Comparison of ENCODE assay signal across 14 mouse cellular contexts in genomic region chr9:105984931-105985519, GRCm38 (mm10). TPM values are rescaled to one million over a fixed set of nuclear protein-coding genes. Genes with fewer than 3 reads are reported as not detected.
A peak's percentile ranks its signal among the peaks of the same experiment; 100 is the strongest.
DNase-seq lines count a peak whose midpoint lies in the region; ATAC-seq and TF ChIP-seq lines count a peak whose summit lies in the region.
"Had no signal": no experiment of that assay in that cellular context is flagged by ENCODE, and none has a peak within 500 bp of the region (broad histone marks: within the 10 kb centered on the region; RNA-seq: fewer than 3 reads in every experiment).

No protein-coding gene starts in this region.

- H3K4me2 ChIP-seq in forebrain, embryonic 11.5 days (ENCODE audit: low read depth, low read length, severe bottlenecking): peak overlapping the region; percentile 35
- peak overlapping the region; percentile 37 for H3K4me2 ChIP-seq in hindbrain, embryonic 14.5 days (replicated peaks)
- H3K4me2 ChIP-seq in midbrain, postnatal 0 days (ENCODE audit: low read depth, low read length, poor library complexity, severe bottlenecking): peak overlapping the region; percentile 22; the same call in 1 of the 2 replicates
- H3K4me2 ChIP-seq: embryonic facial prominence, embryonic 12.5 days; heart, embryonic 12.5 days; liver, embryonic 12.5 days had no signal

- H3K36me3 ChIP-seq in forebrain, embryonic 11.5 days (ENCODE audit: control insufficient read depth, insufficient read depth, low read length): no peaks in the 10 kb centered on the region
- H3K36me3 ChIP-seq in hindbrain, embryonic 14.5 days (replicated peaks; ENCODE audit: control insufficient read depth, insufficient read depth): no peaks in the 10 kb centered on the region
- no peaks in the 10 kb centered on the region for H3K36me3 ChIP-seq in midbrain, postnatal 0 days (ENCODE audit: insufficient read depth, low read length)
- H3K36me3 ChIP-seq: embryonic facial prominence, embryonic 12.5 days; heart, embryonic 12.5 days; liver, embryonic 12.5 days had no signal

- peak; percentile 72 for ATAC-seq in forebrain, embryonic 11.5 days (replicated peaks; ENCODE audit: low FRiP score)
- ATAC-seq in hindbrain, embryonic 14.5 days (ENCODE audit: low FRiP score): peak; percentile 48; the same call in 1 of the 2 replicates
- no peak for ATAC-seq in midbrain, postnatal 0 days (ENCODE audit: low FRiP score)
- ATAC-seq: inflammation-experienced regulatory T-cells, adult 6 months; liver, embryonic 12.5 days had no signal

- H3K9me3 ChIP-seq in forebrain, embryonic 11.5 days (ENCODE audit: control insufficient read depth, low read length): no peaks in the 10 kb centered on the region
- H3K9me3 ChIP-seq in hindbrain, embryonic 14.5 days (ENCODE audit: control insufficient read depth, low read length): no peaks in the 10 kb centered on the region
- H3K9me3 ChIP-seq in midbrain, postnatal 0 days (ENCODE audit: low read length): no peaks in the 10 kb centered on the region
- H3K9me3 ChIP-seq: embryonic facial prominence, embryonic 12.5 days; heart, embryonic 12.5 days; liver, embryonic 12.5 days had no signal

- no peaks in the 10 kb centered on the region for H3K27me3 ChIP-seq in forebrain, embryonic 11.5 days (ENCODE audit: control insufficient read depth, insufficient read depth, low read length)
- no peaks in the 10 kb centered on the region for H3K27me3 ChIP-seq in hindbrain, embryonic 14.5 days (ENCODE audit: control insufficient read depth, insufficient read depth, low read length)
- no peaks in the 10 kb centered on the region for H3K27me3 ChIP-seq in midbrain, postnatal 0 days (ENCODE audit: insufficient read depth, low read length)
- no peaks in the 10 kb centered on the region; the same call in 1 of the 2 replicates for H3K27me3 ChIP-seq in cerebellum, adult 2 months (ENCODE audit: control insufficient read depth, insufficient read depth, low read length)
- H3K27me3 ChIP-seq: embryonic facial prominence, embryonic 12.5 days; liver, embryonic 12.5 days had no signal

- no peak overlapping the region for H3K4me3 ChIP-seq in forebrain, embryonic 11.5 days (ENCODE audit: low read depth, low read length)
- H3K4me3 ChIP-seq in hindbrain, embryonic 14.5 days (replicated peaks; ENCODE audit: low read length): no peak overlapping the region
- H3K4me3 ChIP-seq in midbrain, postnatal 0 days (ENCODE audit: low read depth, low read length): no peak overlapping the region
- H3K4me3 ChIP-seq in cerebellum, adult 2 months (replicated peaks; ENCODE audit: insufficient read depth, low read depth, low read length): no peak overlapping the region
- H3K4me3 ChIP-seq: embryonic facial prominence, embryonic 12.5 days; heart, embryonic 12.5 days; liver, embryonic 12.5 days had no signal

- 11% methylated on average over 10 of the region's 10 CpGs for WGBS in forebrain, embryonic 11.5 days
- WGBS in hindbrain, embryonic 14.5 days: 15% methylated on average over 10 of the region's 10 CpGs
- WGBS in midbrain, postnatal 0 days: 8% methylated on average over 10 of the region's 10 CpGs
- 14% methylated on average over 10 of the region's 10 CpGs for WGBS in cerebellum, adult 2 months

- peak; percentile 76 for DNase-seq in brain, embryonic 14.5 days (ENCODE audit: low read depth)
- peak; percentile 55 for DNase-seq in forebrain, embryonic 11.5 days (ENCODE audit: low spot score)
- peak; percentile 54 for DNase-seq in hindbrain, embryonic 14.5 days (ENCODE audit: low spot score)
- DNase-seq in midbrain, postnatal 0 days (ENCODE audit: low spot score): peak; percentile 51
- DNase-seq in cerebellum, adult 2 months: no peak
- no peak for DNase-seq in layer of hippocampus, postnatal 36 days
- DNase-seq in lung, adult 18-20 months: no peak
- DNase-seq in cerebellum, postnatal 4 days (ENCODE audit: low spot score in 2 of 2): no peak
- DNase-seq: adrenal gland, postnatal 14 days; gastrocnemius, postnatal 25 days had no signal

- peak; percentile 1; the same call in 1 of the 2 replicates for TF ChIP-seq CTCF in brain, embryonic 14.5 days (IDR thresholded peaks at IDR 0.05; ENCODE audit: borderline replicate concordance, extremely low read depth, insufficient read depth, insufficient read length)
- TF ChIP-seq CTCF in midbrain, postnatal 0 days (IDR thresholded peaks at IDR 0.05): peak; percentile 9; the same call in 1 of the 2 replicates
- TF ChIP-seq CTCF in cerebellum, adult 2 months (IDR thresholded peaks at IDR 0.05; ENCODE audit: borderline replicate concordance, insufficient read depth, low read depth, low read length): no peak

- H3K27ac ChIP-seq in forebrain, embryonic 11.5 days (ENCODE audit: low read depth, low read length): no peak overlapping the region
- H3K27ac ChIP-seq in hindbrain, embryonic 14.5 days: peak overlapping the region; percentile 60
- H3K27ac ChIP-seq in midbrain, postnatal 0 days (ENCODE audit: low read depth, low read length): 0 out of 2 replicates have a peak overlapping the region, but pooled peaks have one; percentile 43
- H3K27ac ChIP-seq in cerebellum, adult 2 months (ENCODE audit: insufficient read depth, low read length): no peak overlapping the region
- H3K27ac ChIP-seq: embryonic facial prominence, embryonic 12.5 days; liver, embryonic 12.5 days had no signal

- H3K9ac ChIP-seq in forebrain, embryonic 11.5 days (ENCODE audit: low read length): peak overlapping the region; percentile 14; the same call in 1 of the 2 replicates
- H3K9ac ChIP-seq in hindbrain, embryonic 14.5 days: peak overlapping the region; percentile 4
- no peak overlapping the region for H3K9ac ChIP-seq in midbrain, postnatal 0 days (replicated peaks; ENCODE audit: low read length, poor library complexity, severe bottlenecking)
- H3K9ac ChIP-seq: embryonic facial prominence, embryonic 12.5 days; heart, embryonic 12.5 days; liver, embryonic 12.5 days had no signal

- no peak for TF ChIP-seq POLR2A in brain, embryonic 14.5 days (IDR thresholded peaks at IDR 0.05; ENCODE audit: borderline replicate concordance, extremely low read depth, insufficient read depth, insufficient read length, poor library complexity, severe bottlenecking)
- TF ChIP-seq POLR2A in cerebellum, adult 2 months (IDR thresholded peaks at IDR 0.05; ENCODE audit: borderline replicate concordance, insufficient read depth, low read length): no peak

- peaks cover 4% of the 10 kb centered on the region; the same call in 1 of the 2 replicates for H3K4me1 ChIP-seq in forebrain, embryonic 11.5 days (replicated peaks; ENCODE audit: control insufficient read depth, insufficient read depth, low read length)
- peaks cover 12% of the 10 kb centered on the region; the same call in 1 of the 2 replicates for H3K4me1 ChIP-seq in hindbrain, embryonic 14.5 days (replicated peaks; ENCODE audit: control insufficient read depth, insufficient read depth, low read length)
- H3K4me1 ChIP-seq in midbrain, postnatal 0 days (ENCODE audit: insufficient read depth, low read length): peaks cover 5% of the 10 kb centered on the region; the same call in 1 of the 2 replicates
- H3K4me1 ChIP-seq in cerebellum, adult 2 months (ENCODE audit: control insufficient read depth, insufficient read depth, low read length): no peaks in the 10 kb centered on the region
- H3K4me1 ChIP-seq: embryonic facial prominence, embryonic 12.5 days; heart, embryonic 12.5 days; liver, embryonic 12.5 days had no signal

RNA-seq across cellular contexts. Expression of gene Col6a5, which starts 24.6 kb away (rescaled TPM):
- 0.57 and 1.00 TPM in 2 replicates for polyA plus RNA-seq in brain, embryonic 14.5 days (2012; rRNA removed)
- not detected in 2 replicates for polyA plus RNA-seq in forebrain, embryonic 11.5 days (2014; fragmentation: Nextera tagmentation; extraction: Ambion mirVana)
- 0.27 TPM in 1 of 2 replicates, not detected in the other for polyA plus RNA-seq in hindbrain, embryonic 14.5 days (2014; fragmentation: Nextera tagmentation; extraction: Ambion mirVana)
- 0.42 and 0.49 TPM in 2 replicates for total RNA-seq in midbrain, postnatal 0 days (2014; rRNA removed)
- polyA plus RNA-seq in midbrain, postnatal 0 days (2015; fragmentation: Nextera tagmentation; extraction: Ambion mirVana): 0.36 and 0.45 TPM in 2 replicates
- 0.10 and 0.11 TPM in 2 replicates for polyA plus RNA-seq in cerebellum, adult 2 months (2012; rRNA removed)
- total RNA-seq in layer of hippocampus, postnatal 36 days (2021): 1 to 10 TPM in 1 of 2 experiments, under 1 TPM in 1; 0.95 to 1.1 TPM
- polyA plus RNA-seq: inflammation-experienced regulatory T-cells, adult 6 months; liver, embryonic 12.5 days had no signal

Comparison
In these comparisons a context has a peak if more than half of its experiments do, and no peak if none do; other contexts are left out.
1. DNase-seq: peak in brain, embryonic 14.5 days (single experiment), forebrain, embryonic 11.5 days (single experiment), hindbrain, embryonic 14.5 days (single experiment) and midbrain, postnatal 0 days (single experiment); none in cerebellum, adult 2 months (0 of 2), layer of hippocampus, postnatal 36 days (0 of 2), lung, adult 18-20 months (0 of 2) and cerebellum, postnatal 4 days (0 of 2).
2. H3K27ac ChIP-seq: peak in hindbrain, embryonic 14.5 days (single experiment) and midbrain, postnatal 0 days (single experiment); none in forebrain, embryonic 11.5 days (single experiment) and cerebellum, adult 2 months (single experiment).
3. Peak in every context shown above with its lines, with median percentiles within 50 percentile points of each other: H3K4me2 ChIP-seq.